Mouse (Mus musculus): ENCODE measurements around the gene Umodl1.

DNA sequence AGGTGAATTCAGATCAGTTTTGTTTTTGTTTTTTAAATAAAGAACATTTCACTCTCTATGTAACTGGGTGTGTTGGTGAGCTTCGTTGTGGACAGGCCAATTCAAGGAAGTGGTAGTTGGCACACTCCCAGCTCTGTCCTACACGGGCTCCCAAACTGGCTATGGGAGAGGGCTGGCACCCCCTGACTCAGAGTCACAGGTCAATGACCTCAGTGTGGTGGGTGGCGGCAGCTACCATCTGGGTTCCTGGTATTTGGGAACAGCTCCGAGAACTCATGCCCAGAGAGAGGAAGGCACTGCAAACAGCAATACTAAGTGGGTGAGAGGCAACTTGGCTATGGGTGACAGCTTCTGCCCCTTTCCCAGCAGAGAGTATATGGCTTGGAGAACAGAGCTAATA, 83.9 kb downstream of the Umodl1 start:
- TF ChIP-seq CTCF (IDR thresholded peaks at IDR 0.05; ENCODE audit: borderline replicate concordance, extremely low read depth, insufficient read depth, insufficient read length) = no peak
- no peak for TF ChIP-seq POLR2A (IDR thresholded peaks at IDR 0.05; ENCODE audit: borderline replicate concordance, extremely low read depth, insufficient read depth, insufficient read length, poor library complexity, severe bottlenecking)
